Comparison of ENCODE assay signal across 18 mouse cellular contexts in the genomic region with DNA sequence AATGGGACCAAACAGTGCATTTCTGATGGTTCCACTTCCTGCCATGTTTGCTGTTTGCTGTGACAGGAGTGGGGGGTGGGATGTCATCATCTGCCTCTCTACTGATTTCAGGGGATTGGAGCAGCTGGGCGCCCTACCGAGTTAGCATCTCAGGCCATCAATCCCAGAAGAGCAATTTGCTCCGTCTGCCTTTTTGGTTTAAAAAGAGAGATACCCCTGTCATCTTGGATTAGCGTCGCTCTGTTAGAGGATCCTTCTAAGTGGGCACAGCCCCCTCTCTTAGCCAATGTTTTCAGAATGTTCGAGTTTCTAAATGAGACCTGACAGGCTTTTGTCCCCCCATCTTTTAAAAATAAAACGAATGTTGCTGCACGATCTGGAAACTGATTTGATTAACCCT.
"Had no signal": no experiment of that assay in that cellular context is flagged by ENCODE, and none has a peak within 500 bp of the region (broad histone marks: within the 10 kb centered on the region; RNA-seq: fewer than 3 reads in every experiment).

No protein-coding gene starts in this region.

- DNase-seq: lung, adult 18-20 months; lung, embryonic 14.5 days; lung, postnatal 10 days; lung, postnatal 4 days; right cerebral cortex, adult 18-20 months; right cerebral cortex, postnatal 25 days; right cerebral cortex, postnatal 4 days; spleen, adult 18-20 months; thymus, adult 2 months; thymus, postnatal 25 days; thymus, postnatal 4 days had no signal

- H3K9me3 ChIP-seq: liver, embryonic 12.5 days; midbrain, embryonic 12.5 days; neural tube, embryonic 13.5 days; neural tube, embryonic 15.5 days had no signal

- H3K27me3 ChIP-seq: liver, embryonic 12.5 days; neural tube, embryonic 13.5 days; neural tube, embryonic 15.5 days had no signal

- H3K4me2 ChIP-seq: liver, embryonic 12.5 days; lung, embryonic 14.5 days; midbrain, embryonic 12.5 days; neural tube, embryonic 13.5 days; neural tube, embryonic 15.5 days had no signal

- H3K36me3 ChIP-seq: liver, embryonic 12.5 days; midbrain, embryonic 12.5 days; neural tube, embryonic 13.5 days; neural tube, embryonic 15.5 days had no signal

- ATAC-seq: liver, embryonic 12.5 days; midbrain, embryonic 16.5 days had no signal

- H3K4me3 ChIP-seq: liver, embryonic 12.5 days; midbrain, embryonic 12.5 days; myocyte; neural tube, embryonic 13.5 days; neural tube, embryonic 15.5 days had no signal

- H3K27ac ChIP-seq: liver, embryonic 12.5 days; liver, embryonic 14.5 days; midbrain, embryonic 12.5 days; neural tube, embryonic 13.5 days; neural tube, embryonic 15.5 days had no signal

- H3K9ac ChIP-seq: liver, embryonic 12.5 days; liver, embryonic 14.5 days; lung, embryonic 14.5 days; midbrain, embryonic 12.5 days; neural tube, embryonic 13.5 days; neural tube, embryonic 15.5 days had no signal
